Mouse (Mus musculus): ENCODE measurements around the gene Srd5a1.
"Not testable (repeated sequence)": the region's sequence is repeated elsewhere in the genome, so short reads cannot be mapped to it uniquely, and the experiment has no call there.

Srd5a1 gene

GRCm38 (mm10) chr13:69576676-69577075 lies 34.6 kb downstream of the Srd5a1 start:
- no peak for DNase-seq (ENCODE audit: low read depth, low spot score)

GRCm38 (mm10) chr13:69572594-69572993 lies 38.6 kb downstream of the Srd5a1 start:
- DNase-seq (ENCODE audit: low read depth, low spot score) = no peak

- DNase-seq (ENCODE audit: low read depth, low spot score) = no peak
These were observed 42.0 kb downstream of the Srd5a1 start for GRCm38 (mm10) chr13:69569201-69569600.

GRCm38 (mm10) chr13:69565401-69565800 lies 45.8 kb downstream of the Srd5a1 start:
- not testable (repeated sequence) for DNase-seq (ENCODE audit: low read depth, low spot score)

DNA sequence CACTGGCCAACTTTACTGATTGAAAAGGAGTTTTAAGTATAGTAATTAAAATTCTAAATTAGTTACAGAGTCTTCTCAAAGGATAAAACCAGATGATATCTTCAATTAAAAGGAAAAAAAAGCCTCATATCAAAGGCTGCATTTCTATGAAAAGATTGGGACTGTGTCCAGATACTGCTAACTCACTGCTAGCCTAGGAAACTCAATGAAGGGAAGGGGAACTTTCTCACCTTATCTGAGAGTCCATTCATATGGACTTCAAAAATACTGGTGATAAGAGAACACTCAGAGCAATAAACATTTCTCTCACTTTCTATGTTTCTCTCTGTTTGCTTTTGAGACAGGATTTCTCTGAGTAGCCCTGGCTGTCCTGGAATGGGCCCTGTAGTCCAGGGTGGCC lies 46.7 kb downstream of the Srd5a1 start:
- no peak for DNase-seq (ENCODE audit: low read depth, low spot score)

GRCm38 (mm10) chr13:69563905-69564304 lies 47.3 kb downstream of the Srd5a1 start:
- DNase-seq (ENCODE audit: low read depth, low spot score) = no peak

- no peak for DNase-seq (ENCODE audit: low read depth, low spot score)
These were observed 48.3 kb downstream of the Srd5a1 start for GRCm38 (mm10) chr13:69562654-69563574.

- no peak for DNase-seq (ENCODE audit: low read depth, low spot score)
These were observed 49.2 kb downstream of the Srd5a1 start for GRCm38 (mm10) chr13:69562004-69562403.

- no peak for DNase-seq (ENCODE audit: low read depth, low spot score)
These were observed 51.8 kb downstream of the Srd5a1 start for GRCm38 (mm10) chr13:69559291-69559961.

DNA sequence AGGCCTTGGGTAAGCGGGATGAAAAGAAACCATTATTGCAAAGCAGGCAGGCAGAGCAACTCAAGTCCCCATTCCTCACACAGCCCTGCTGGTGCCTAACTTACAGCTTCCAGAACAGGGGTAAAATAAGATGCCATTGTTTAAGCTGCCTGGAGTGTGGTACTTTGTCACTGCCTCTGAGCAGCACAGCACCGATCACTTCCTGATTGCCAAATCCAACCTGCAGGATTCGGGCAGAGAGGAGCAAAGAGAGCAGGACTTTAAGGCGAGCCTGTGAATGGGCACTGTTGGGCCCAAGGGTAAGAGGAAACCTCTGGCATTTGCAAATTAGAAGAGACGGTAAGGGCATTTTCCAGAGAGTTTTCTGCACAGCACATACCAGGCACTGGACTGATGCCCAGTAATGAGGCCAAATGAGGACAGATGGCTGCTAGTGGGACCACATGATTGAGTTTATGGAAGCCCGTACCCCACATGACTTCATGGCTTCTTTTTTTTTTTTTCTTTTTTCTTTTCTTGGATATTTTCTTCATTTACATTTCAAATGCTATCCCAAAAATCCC lies 53.1 kb downstream of the Srd5a1 start:
- DNase-seq (ENCODE audit: low read depth, low spot score) = no peak

GRCm38 (mm10) chr13:69556728-69557127 lies 54.5 kb downstream of the Srd5a1 start:
- no peak for DNase-seq (ENCODE audit: low read depth, low spot score)

DNA sequence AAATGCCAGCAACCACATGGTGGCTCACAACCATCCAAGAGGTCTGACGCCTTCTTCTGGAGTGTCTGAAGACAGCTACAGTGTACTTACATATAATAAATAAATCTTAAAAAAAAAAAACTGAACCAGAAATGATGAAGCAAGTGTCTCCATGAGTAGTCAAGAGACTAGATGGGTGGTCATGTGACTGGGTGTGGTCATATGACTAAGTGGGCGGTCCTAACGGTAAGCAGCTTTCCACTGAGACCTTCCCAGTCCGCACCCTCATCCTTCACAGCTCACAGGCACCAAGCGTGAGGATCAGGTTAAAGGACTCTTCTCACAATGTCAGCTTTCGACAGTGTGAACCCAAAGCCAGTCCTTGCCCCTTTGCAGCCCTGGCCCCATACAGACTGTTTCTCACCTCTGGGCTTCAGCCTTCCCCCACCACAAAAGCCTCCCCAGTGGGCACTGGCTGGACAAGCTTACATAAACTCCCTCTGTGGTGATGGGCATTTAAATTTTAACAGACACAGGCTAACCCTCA lies 55.2 kb downstream of the Srd5a1 start:
- DNase-seq (ENCODE audit: low read depth, low spot score) = no peak

DNA sequence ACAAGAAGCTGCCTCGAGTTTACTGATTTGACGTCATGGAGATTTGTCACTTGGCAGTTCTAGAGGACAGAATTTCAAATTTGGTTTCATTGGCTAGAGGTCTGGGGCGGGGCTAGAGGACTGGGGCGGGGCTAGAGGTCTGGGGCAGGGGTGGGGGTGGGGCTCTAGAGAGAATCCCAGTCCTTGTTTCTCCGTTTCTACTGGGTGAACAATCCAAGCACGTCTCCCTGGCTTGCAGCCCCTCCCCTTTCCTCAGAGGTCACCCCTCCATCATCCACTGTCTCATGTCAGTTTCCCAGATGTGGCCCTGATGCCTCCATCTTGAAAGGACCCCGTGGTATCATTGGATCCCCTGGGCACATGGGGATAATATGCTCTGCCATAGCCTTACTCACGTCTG lies 56.2 kb downstream of the Srd5a1 start:
- no peak for DNase-seq (ENCODE audit: low read depth, low spot score)

- no peak for DNase-seq (ENCODE audit: low read depth, low spot score)
These were observed 57.0 kb downstream of the Srd5a1 start for GRCm38 (mm10) chr13:69554255-69554654.

- DNase-seq (ENCODE audit: low read depth, low spot score) = no peak
These were observed 58.2 kb downstream of the Srd5a1 start for GRCm38 (mm10) chr13:69553024-69553423.

DNA sequence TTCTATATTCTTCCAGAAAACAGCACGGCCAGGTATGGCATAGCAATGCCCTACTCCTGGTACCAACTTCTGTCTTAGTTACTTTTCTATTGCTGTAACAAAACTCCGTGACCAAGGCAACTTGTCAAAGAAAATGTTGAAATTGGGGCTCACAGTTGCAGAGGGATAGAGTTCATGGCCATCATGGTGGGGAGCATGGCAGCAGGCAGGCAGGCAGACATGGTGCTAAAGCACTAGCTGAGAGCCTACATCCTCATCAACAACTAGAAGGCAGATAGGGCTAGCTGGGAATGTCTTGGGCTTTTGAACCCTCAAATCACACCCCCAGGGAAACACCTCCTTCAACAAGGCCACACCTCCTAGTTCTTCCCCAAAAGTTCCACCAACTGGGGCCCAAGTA lies 60.4 kb downstream of the Srd5a1 start:
- DNase-seq (ENCODE audit: low read depth, low spot score) = no peak

DNA sequence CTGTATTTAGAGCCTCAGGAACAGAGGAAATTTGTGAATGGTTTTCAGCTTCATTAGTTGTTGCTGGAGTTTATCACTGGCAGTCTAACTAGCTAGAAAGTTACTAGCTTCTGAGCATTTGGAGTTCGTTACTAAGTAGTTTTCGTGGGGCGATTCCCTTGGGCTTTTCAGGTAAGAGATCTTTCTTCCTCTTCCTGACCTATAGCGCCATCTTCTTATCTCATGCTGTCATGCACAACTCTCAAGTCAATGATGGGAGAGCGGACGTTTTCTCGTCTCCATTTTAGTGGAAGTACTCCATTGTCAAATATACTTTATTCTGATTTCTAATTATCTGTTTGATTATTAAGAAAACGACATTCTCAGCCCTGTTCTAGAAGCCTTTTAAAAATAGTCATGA lies 61.3 kb downstream of the Srd5a1 start:
- no peak for DNase-seq (ENCODE audit: low read depth, low spot score)

- no peak for DNase-seq (ENCODE audit: low read depth, low spot score)
These were observed 63.6 kb downstream of the Srd5a1 start for GRCm38 (mm10) chr13:69547488-69548180.

- peak; percentile 68 for DNase-seq (ENCODE audit: low read depth, low spot score)
These were observed 66.2 kb downstream of the Srd5a1 start for GRCm38 (mm10) chr13:69545019-69545418.

GRCm38 (mm10) chr13:69543595-69543994 lies 67.6 kb downstream of the Srd5a1 start:
- no peak for DNase-seq (ENCODE audit: low read depth, low spot score)

GRCm38 (mm10) chr13:69542571-69543352 lies 68.5 kb downstream of the Srd5a1 start:
- no peak for DNase-seq (ENCODE audit: low read depth, low spot score)
